Mouse (Mus musculus): ENCODE measurements around the gene Olfr1255. TPM values are rescaled to one million over a fixed set of nuclear protein-coding genes. Genes with fewer than 3 reads are reported as not detected.

The Olfr1255 gene
- total RNA-seq (2014; rRNA removed; ENCODE audit: low replicate concordance) (not detected in 2 replicates), polyA plus RNA-seq (2015; fragmentation: Nextera tagmentation; extraction: Ambion mirVana) (not detected in 2 replicates)

DNA sequence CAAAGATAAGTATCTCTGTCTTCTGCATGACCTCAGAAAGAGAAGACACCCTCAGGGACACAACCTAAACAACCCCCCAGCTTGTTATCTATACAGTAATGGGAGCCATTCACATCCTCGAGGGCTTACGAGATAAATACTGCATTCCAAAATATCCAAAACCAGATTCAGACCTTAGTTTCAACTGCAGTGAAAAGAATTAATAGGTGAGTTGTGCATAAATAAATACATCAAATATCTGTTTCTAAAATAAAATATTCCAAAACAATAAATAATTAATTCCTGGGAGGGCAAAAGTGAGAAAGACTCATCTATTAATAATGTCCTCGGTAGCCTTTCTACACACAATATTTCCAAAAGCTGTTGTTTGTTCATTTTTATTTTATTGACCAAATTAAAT is at the start of gene Olfr1255:
Olfr1255 (plus strand) TSS at position 301 of the 400 bp plus-strand sequence.
- no peaks in the 10 kb centered on the region for H3K9me3 ChIP-seq (replicated peaks; ENCODE audit: control insufficient read depth, low read length)
- no peak for DNase-seq (ENCODE audit: low spot score)
- no peaks in the 10 kb centered on the region for H3K4me1 ChIP-seq (ENCODE audit: control insufficient read depth, insufficient read depth)
- no peaks in the 10 kb centered on the region for H3K27me3 ChIP-seq (ENCODE audit: control insufficient read depth, insufficient read depth, low read length)
- no peak for TF ChIP-seq CTCF (IDR thresholded peaks at IDR 0.05; ENCODE audit: low read depth)
- TF ChIP-seq EP300 (IDR thresholded peaks at IDR 0.05; ENCODE audit: low read depth): no peak
- no peak within 1 kb of the TSS for H3K4me3 ChIP-seq (ENCODE audit: low read depth, low read length)
- 52% methylated on average over 3 of the region's 3 CpGs for WGBS
- H3K4me2 ChIP-seq (ENCODE audit: low read depth, low read length): no peak within 1 kb of the TSS
- H3K9ac ChIP-seq (replicated peaks; ENCODE audit: low read depth, low read length): no peak within 1 kb of the TSS
- no peaks in the 10 kb centered on the region for H3K36me3 ChIP-seq (replicated peaks; ENCODE audit: control insufficient read depth, insufficient read depth, low read length)
- no peak for ATAC-seq (ENCODE audit: insufficient read depth, low read depth)
- no peak within 1 kb of the TSS for H3K27ac ChIP-seq (ENCODE audit: low read depth)

GRCm38 (mm10) chr2:89793519-89793918 is 18.3 kb upstream of the Olfr1255 start, which contains the start of gene Olfr1254:
Gene Olfr1254 (minus strand): TSS chr2:89793619.
- H3K27ac ChIP-seq (ENCODE audit: low read depth): no peak within 1 kb of the TSS
- no peaks in the 10 kb centered on the region for H3K36me3 ChIP-seq (replicated peaks; ENCODE audit: control insufficient read depth, insufficient read depth, low read length)
- no peak for TF ChIP-seq EP300 (IDR thresholded peaks at IDR 0.05; ENCODE audit: low read depth)
- TF ChIP-seq CTCF (IDR thresholded peaks at IDR 0.05; ENCODE audit: low read depth): no peak
- no peaks in the 10 kb centered on the region for H3K4me1 ChIP-seq (ENCODE audit: control insufficient read depth, insufficient read depth)
- ATAC-seq (ENCODE audit: insufficient read depth, low read depth) (no peak), DNase-seq (ENCODE audit: low spot score) (no peak)
- no peaks in the 10 kb centered on the region for H3K9me3 ChIP-seq (replicated peaks; ENCODE audit: control insufficient read depth, low read length)
- H3K27me3 ChIP-seq (ENCODE audit: control insufficient read depth, insufficient read depth, low read length): no peaks in the 10 kb centered on the region
- H3K9ac ChIP-seq (replicated peaks; ENCODE audit: low read depth, low read length): no peak within 1 kb of the TSS
- no peak within 1 kb of the TSS for H3K4me2 ChIP-seq (ENCODE audit: low read depth, low read length)
- no peak within 1 kb of the TSS for H3K4me3 ChIP-seq (ENCODE audit: low read depth, low read length)

- Histone ChIP-seq H3K4me3 (ENCODE audit: low read depth, low read length) (no peak overlapping the region), H3K9ac (replicated peaks; ENCODE audit: low read depth, low read length) (no peak overlapping the region), H3K36me3 (replicated peaks; ENCODE audit: control insufficient read depth, insufficient read depth, low read length) (no peaks in the 10 kb centered on the region), H3K9me3 (replicated peaks; ENCODE audit: control insufficient read depth, low read length) (no peaks in the 10 kb centered on the region), H3K27ac (ENCODE audit: low read depth) (no peak overlapping the region), H3K27me3 (ENCODE audit: control insufficient read depth, insufficient read depth, low read length) (no peaks in the 10 kb centered on the region), H3K4me1 (ENCODE audit: control insufficient read depth, insufficient read depth) (no peaks in the 10 kb centered on the region), H3K4me2 (ENCODE audit: low read depth, low read length) (no peak overlapping the region)
- TF ChIP-seq CTCF (IDR thresholded peaks at IDR 0.05; ENCODE audit: low read depth) (no peak), EP300 (IDR thresholded peaks at IDR 0.05; ENCODE audit: low read depth) (no peak)
- WGBS: 85% methylated on average over 3 of the region's 3 CpGs
- ATAC-seq (ENCODE audit: insufficient read depth, low read depth) (no peak), DNase-seq (ENCODE audit: low spot score) (no peak)
These were observed 12.3 kb upstream of the Olfr1255 start for GRCm38 (mm10) chr2:89799583-89799982.

DNA sequence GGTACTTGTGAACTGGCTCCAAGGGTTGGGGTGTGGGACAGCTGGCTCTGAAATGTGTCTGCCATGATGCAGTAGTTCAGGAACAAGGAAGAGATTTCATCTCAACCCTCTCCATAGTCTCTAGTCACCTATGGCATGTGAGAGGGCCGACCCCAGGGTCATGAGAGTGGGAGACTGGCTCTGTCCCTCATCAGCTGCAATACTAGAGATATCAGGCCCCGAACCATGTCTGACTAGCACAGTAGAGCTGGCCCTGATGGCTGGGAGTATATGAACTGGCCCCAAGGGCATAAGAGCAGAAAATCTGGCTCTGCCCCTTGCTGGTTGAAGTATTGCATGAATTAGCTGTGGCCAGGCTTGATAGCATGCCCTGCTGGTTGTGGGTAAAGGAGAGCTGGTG is 1.1 kb upstream of the Olfr1255 start:
- H3K27ac ChIP-seq (ENCODE audit: low read depth): no peak overlapping the region
- no peaks in the 10 kb centered on the region for H3K36me3 ChIP-seq (replicated peaks; ENCODE audit: control insufficient read depth, insufficient read depth, low read length)
- DNase-seq (ENCODE audit: low spot score) (no peak), ATAC-seq (ENCODE audit: insufficient read depth, low read depth) (no peak)
- H3K9me3 ChIP-seq (replicated peaks; ENCODE audit: control insufficient read depth, low read length): no peaks in the 10 kb centered on the region
- H3K4me2 ChIP-seq (ENCODE audit: low read depth, low read length): no peak overlapping the region
- H3K9ac ChIP-seq (replicated peaks; ENCODE audit: low read depth, low read length): no peak overlapping the region
- H3K4me3 ChIP-seq (ENCODE audit: low read depth, low read length): no peak overlapping the region
- no peak for TF ChIP-seq CTCF (IDR thresholded peaks at IDR 0.05; ENCODE audit: low read depth)
- TF ChIP-seq EP300 (IDR thresholded peaks at IDR 0.05; ENCODE audit: low read depth): no peak
- 56% methylated on average over 2 of the region's 2 CpGs for WGBS
- no peaks in the 10 kb centered on the region for H3K4me1 ChIP-seq (ENCODE audit: control insufficient read depth, insufficient read depth)
- no peaks in the 10 kb centered on the region for H3K27me3 ChIP-seq (ENCODE audit: control insufficient read depth, insufficient read depth, low read length)

DNA sequence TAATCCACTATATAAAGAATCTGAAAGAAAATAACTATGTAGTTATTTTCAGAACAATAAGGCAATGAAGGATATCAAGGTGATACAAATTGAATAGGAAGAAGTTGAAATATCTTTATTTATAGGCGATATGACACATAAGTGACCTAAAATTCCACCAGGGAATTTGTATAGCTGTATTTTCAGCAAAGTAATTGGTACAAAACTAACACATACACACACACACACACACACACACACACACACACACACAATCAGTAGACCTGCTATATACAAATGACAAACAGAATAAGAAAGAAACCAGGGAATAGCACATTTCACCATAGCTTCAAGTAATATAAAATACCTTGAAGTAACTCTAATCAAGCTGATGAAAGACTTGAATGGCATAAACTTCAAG is 8.4 kb downstream of the Olfr1255 start:
- no peak overlapping the region for H3K27ac ChIP-seq (ENCODE audit: low read depth)
- ATAC-seq (ENCODE audit: insufficient read depth, low read depth) (no peak), DNase-seq (ENCODE audit: low spot score) (no peak)
- no peak overlapping the region for H3K9ac ChIP-seq (replicated peaks; ENCODE audit: low read depth, low read length)
- no peaks in the 10 kb centered on the region for H3K27me3 ChIP-seq (ENCODE audit: control insufficient read depth, insufficient read depth, low read length)
- H3K4me1 ChIP-seq (ENCODE audit: control insufficient read depth, insufficient read depth): no peaks in the 10 kb centered on the region
- H3K36me3 ChIP-seq (replicated peaks; ENCODE audit: control insufficient read depth, insufficient read depth, low read length): no peaks in the 10 kb centered on the region
- WGBS: 71% methylated on average over 1 of the region's 1 CpGs
- TF ChIP-seq EP300 (IDR thresholded peaks at IDR 0.05; ENCODE audit: low read depth) (no peak), CTCF (IDR thresholded peaks at IDR 0.05; ENCODE audit: low read depth) (no peak)
- no peak overlapping the region for H3K4me2 ChIP-seq (ENCODE audit: low read depth, low read length)
- H3K4me3 ChIP-seq (ENCODE audit: low read depth, low read length): no peak overlapping the region
- H3K9me3 ChIP-seq (replicated peaks; ENCODE audit: control insufficient read depth, low read length): no peaks in the 10 kb centered on the region

DNA sequence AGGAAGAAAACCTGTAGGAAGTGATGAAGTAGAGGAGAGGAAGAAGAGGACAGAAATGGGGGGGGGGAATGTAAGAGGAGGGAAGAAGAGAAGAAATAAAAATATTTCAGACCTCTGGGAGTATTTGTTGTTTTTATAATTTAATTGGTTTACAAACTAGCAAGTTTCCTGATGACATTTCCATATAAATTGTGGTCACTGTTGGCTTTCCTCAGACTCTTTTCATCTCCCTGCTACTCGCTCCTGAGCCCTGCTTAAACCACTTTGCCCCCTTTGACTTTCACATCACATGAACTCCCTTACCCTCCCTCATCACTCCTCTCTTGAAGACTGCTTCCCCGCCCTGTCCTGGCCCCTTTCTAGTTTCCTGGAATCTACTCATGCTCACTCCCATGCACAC is 29.6 kb downstream of the Olfr1255 start, which contains the start of gene Olfr1256:
Olfr1256 (minus strand) TSS at position 101 of the 400 bp plus-strand sequence.
- ATAC-seq (ENCODE audit: insufficient read depth, low read depth) (no peak), DNase-seq (ENCODE audit: low spot score) (no peak)
- Histone ChIP-seq H3K27me3 (ENCODE audit: control insufficient read depth, insufficient read depth, low read length) (no peaks in the 10 kb centered on the region), H3K4me2 (ENCODE audit: low read depth, low read length) (no peak within 1 kb of the TSS), H3K4me1 (ENCODE audit: control insufficient read depth, insufficient read depth) (no peaks in the 10 kb centered on the region), H3K27ac (ENCODE audit: low read depth) (no peak within 1 kb of the TSS), H3K9me3 (replicated peaks; ENCODE audit: control insufficient read depth, low read length) (no peaks in the 10 kb centered on the region), H3K4me3 (ENCODE audit: low read depth, low read length) (no peak within 1 kb of the TSS), H3K36me3 (replicated peaks; ENCODE audit: control insufficient read depth, insufficient read depth, low read length) (no peaks in the 10 kb centered on the region), H3K9ac (replicated peaks; ENCODE audit: low read depth, low read length) (no peak within 1 kb of the TSS)
- TF ChIP-seq EP300 (IDR thresholded peaks at IDR 0.05; ENCODE audit: low read depth): no peak
- no peak for TF ChIP-seq CTCF (IDR thresholded peaks at IDR 0.05; ENCODE audit: low read depth)
- 33% methylated on average over 2 of the region's 2 CpGs for WGBS

Data from heart, postnatal 0 days (tissue).